Mouse (Mus musculus): ENCODE measurements around the gene Abcb1a.

GRCm38 (mm10) chr5:8659911-8660737 lies at the start of gene Abcb1a:
- TF ChIP-seq CTCF (IDR thresholded peaks at IDR 0.05; ENCODE audit: borderline replicate concordance, extremely low read depth, insufficient read depth, insufficient read length) (no peak), POLR2A (IDR thresholded peaks at IDR 0.05; ENCODE audit: borderline replicate concordance, extremely low read depth, insufficient read depth, insufficient read length, poor library complexity, severe bottlenecking) (no peak)
